Mouse (Mus musculus): Measurements from ENCODE around the gene Tnni2. TPM values are rescaled to one million over a fixed set of nuclear protein-coding genes. Genes with fewer than 3 reads are reported as not detected.
A peak's percentile ranks its signal among the peaks of the same experiment; 100 is the strongest.

Tnni2 gene
- polyA plus RNA-seq, 1 experiment from 2014 or later, result 3.2 TPM

- ATAC-seq (replicated peaks; ENCODE audit: low FRiP score, low TSS enrichment, low read depth), result no peak
- no peak overlapping the region for H3K4me3 ChIP-seq (ENCODE audit: low read depth, low read length)
- H3K27ac ChIP-seq (ENCODE audit: low read depth), result peak overlapping the region; percentile 99
- peaks cover 51% of the 10 kb centered on the region for H3K36me3 ChIP-seq (ENCODE audit: control insufficient read depth, insufficient read depth, low read length)
- no peak for DNase-seq (ENCODE audit: low spot score)
- H3K4me1 ChIP-seq (replicated peaks; ENCODE audit: control insufficient read depth, insufficient read depth, low read length), result peaks cover 61% of the 10 kb centered on the region
- WGBS, result 72% methylated on average over 12 of the region's 12 CpGs
- no peaks in the 10 kb centered on the region for H3K9me3 ChIP-seq (ENCODE audit: control insufficient read depth, low read length)
- H3K9ac ChIP-seq (ENCODE audit: low read length), result no peak overlapping the region
- H3K27me3 ChIP-seq (replicated peaks; ENCODE audit: control insufficient read depth, insufficient read depth, low read length), result no peaks in the 10 kb centered on the region
- H3K4me2 ChIP-seq (ENCODE audit: low read length), result no peak overlapping the region
These were observed 43.2 kb downstream of the Tnni2 start for GRCm38 (mm10) chr7:142484780-142485179.

DNA sequence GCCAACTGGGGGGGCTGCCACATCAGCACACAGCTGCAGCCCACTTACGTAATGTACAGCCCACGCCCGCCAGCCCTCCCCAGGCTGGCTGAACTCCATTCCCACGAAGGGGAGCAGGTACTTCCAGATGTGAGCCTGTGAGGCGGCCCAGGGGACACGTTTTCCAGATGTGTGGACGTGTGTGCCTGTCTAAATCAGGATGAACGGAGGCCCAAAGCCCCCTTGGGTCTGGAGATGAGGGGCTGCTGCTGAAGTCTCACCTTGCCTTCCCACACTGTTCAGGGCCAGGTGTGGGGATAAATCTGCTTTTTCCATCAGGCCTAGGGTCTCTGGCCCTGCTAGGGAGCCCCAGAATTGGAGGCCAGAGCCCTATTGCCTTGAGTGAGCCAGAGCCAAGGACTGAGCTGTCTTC is 45.1 kb downstream of the Tnni2 start:
- H3K27me3 ChIP-seq (replicated peaks; ENCODE audit: control insufficient read depth, insufficient read depth, low read length), result no peaks in the 10 kb centered on the region
- DNase-seq (ENCODE audit: low spot score) (no peak), ATAC-seq (replicated peaks; ENCODE audit: low FRiP score, low TSS enrichment, low read depth) (no peak)
- 65% methylated on average over 8 of the region's 8 CpGs for WGBS
- H3K4me3 ChIP-seq (ENCODE audit: low read depth, low read length), result no peak overlapping the region
- H3K4me1 ChIP-seq (replicated peaks; ENCODE audit: control insufficient read depth, insufficient read depth, low read length), result peaks cover 48% of the 10 kb centered on the region
- H3K36me3 ChIP-seq (ENCODE audit: control insufficient read depth, insufficient read depth, low read length), result peaks cover 69% of the 10 kb centered on the region
- no peaks in the 10 kb centered on the region for H3K9me3 ChIP-seq (ENCODE audit: control insufficient read depth, low read length)
- no peak overlapping the region for H3K4me2 ChIP-seq (ENCODE audit: low read length)
- H3K27ac ChIP-seq (ENCODE audit: low read depth), result peak overlapping the region; percentile 99
- no peak overlapping the region for H3K9ac ChIP-seq (ENCODE audit: low read length)

DNA sequence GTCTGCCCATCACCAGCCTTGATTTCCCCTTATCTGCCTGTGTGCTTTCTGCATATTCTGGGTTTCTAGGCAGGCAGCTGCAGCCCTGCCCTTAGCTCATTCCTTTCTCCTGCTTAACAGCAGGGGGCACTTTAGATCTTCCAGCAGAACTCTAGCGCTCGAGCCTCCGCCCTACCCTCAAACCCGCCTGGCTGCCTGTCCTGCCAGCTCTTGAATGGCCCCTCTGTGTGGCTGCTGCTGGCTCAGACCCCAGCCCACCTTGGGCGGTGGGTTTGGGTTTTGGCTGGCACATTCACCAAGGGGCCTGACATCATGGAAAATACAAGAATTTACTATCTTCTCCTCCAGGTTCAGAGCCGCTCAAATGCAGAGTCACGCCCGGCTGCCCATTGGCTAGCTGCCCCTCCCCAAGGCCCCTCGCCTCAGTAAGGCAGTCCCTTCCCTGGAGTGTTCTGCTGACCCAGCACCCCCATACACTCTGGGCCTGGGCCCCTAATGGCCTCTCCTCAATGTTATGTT is 45.8 kb downstream of the Tnni2 start:
- DNase-seq (ENCODE audit: low spot score), result peak; percentile 75
- 0 out of 2 replicates have a peak overlapping the region, but pooled peaks have one; percentile 0 for H3K4me2 ChIP-seq (ENCODE audit: low read length)
- H3K27ac ChIP-seq (ENCODE audit: low read depth), result peak overlapping the region; percentile 99
- WGBS, result 19% methylated on average over 9 of the region's 9 CpGs
- no peaks in the 10 kb centered on the region for H3K9me3 ChIP-seq (ENCODE audit: control insufficient read depth, low read length)
- peaks cover 41% of the 10 kb centered on the region for H3K4me1 ChIP-seq (replicated peaks; ENCODE audit: control insufficient read depth, insufficient read depth, low read length)
- H3K4me3 ChIP-seq (ENCODE audit: low read depth, low read length), result no peak overlapping the region
- peak overlapping the region; percentile 11; the same call in 1 of the 2 replicates for H3K9ac ChIP-seq (ENCODE audit: low read length)
- peaks cover 75% of the 10 kb centered on the region for H3K36me3 ChIP-seq (ENCODE audit: control insufficient read depth, insufficient read depth, low read length)
- peak; percentile 21; the same call in 1 of the 2 replicates for ATAC-seq (replicated peaks; ENCODE audit: low FRiP score, low TSS enrichment, low read depth)
- H3K27me3 ChIP-seq (replicated peaks; ENCODE audit: control insufficient read depth, insufficient read depth, low read length), result no peaks in the 10 kb centered on the region

DNA sequence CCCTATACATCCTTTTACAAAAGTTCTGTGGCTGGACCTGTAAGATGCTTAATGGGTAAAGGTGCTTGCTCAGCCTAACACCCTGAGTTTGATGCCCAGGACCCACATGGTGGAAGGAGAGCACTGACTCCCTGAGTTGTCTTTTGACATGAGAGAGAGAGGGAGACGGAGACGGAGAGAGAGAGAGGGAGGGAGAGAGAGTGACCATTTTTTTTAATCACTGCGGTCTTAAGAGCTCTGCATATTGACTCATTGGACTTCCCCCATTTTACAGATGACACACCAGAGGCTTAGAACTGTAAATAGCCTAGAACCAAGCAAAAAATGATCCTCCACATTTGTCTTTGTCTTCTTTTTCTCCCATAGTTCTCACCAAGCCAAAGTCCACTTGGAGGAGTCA is 46.4 kb downstream of the Tnni2 start:
- Histone ChIP-seq H3K27me3 (replicated peaks; ENCODE audit: control insufficient read depth, insufficient read depth, low read length) (no peaks in the 10 kb centered on the region), H3K4me1 (replicated peaks; ENCODE audit: control insufficient read depth, insufficient read depth, low read length) (peaks cover 35% of the 10 kb centered on the region), H3K36me3 (ENCODE audit: control insufficient read depth, insufficient read depth, low read length) (peaks cover 82% of the 10 kb centered on the region), H3K27ac (ENCODE audit: low read depth) (peak overlapping the region; percentile 99; the same call in 1 of the 2 replicates), H3K9me3 (ENCODE audit: control insufficient read depth, low read length) (no peaks in the 10 kb centered on the region), H3K9ac (ENCODE audit: low read length) (no peak overlapping the region), H3K4me2 (ENCODE audit: low read length) (no peak overlapping the region), H3K4me3 (ENCODE audit: low read depth, low read length) (no peak overlapping the region)
- 61% methylated on average over 3 of the region's 3 CpGs for WGBS
- no peak for DNase-seq (ENCODE audit: low spot score)
- ATAC-seq (replicated peaks; ENCODE audit: low FRiP score, low TSS enrichment, low read depth), result no peak

DNA sequence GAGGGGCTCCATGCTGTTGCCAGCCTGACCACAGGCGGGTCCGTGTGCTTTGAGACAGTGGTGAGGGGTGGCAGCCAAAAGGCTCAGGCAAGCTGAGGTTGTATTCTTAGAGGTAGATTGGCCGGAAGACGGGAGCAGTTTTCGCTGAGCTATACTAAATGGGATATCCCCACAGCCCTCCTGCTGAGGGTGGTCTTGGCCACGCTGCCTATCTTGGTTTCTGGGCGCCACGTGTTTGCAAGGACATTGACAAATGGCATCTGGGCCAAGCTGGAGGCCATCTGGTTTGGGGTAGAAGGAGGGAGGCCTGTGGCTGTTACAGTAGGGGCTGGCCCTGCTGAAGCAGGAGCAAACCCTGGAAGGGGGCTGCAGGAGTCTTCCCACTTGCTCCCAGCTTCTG is 51.9 kb downstream of the Tnni2 start:
- 52% methylated on average over 8 of the region's 8 CpGs for WGBS
- Histone ChIP-seq H3K4me1 (replicated peaks; ENCODE audit: control insufficient read depth, insufficient read depth, low read length) (0 out of 2 replicates have a peak, but pooled peaks cover 3% of the 10 kb centered on the region), H3K4me2 (ENCODE audit: low read length) (no peak overlapping the region), H3K27me3 (replicated peaks; ENCODE audit: control insufficient read depth, insufficient read depth, low read length) (no peaks in the 10 kb centered on the region), H3K4me3 (ENCODE audit: low read depth, low read length) (no peak overlapping the region), H3K36me3 (ENCODE audit: control insufficient read depth, insufficient read depth, low read length) (peaks cover 64% of the 10 kb centered on the region), H3K27ac (ENCODE audit: low read depth) (peak overlapping the region; percentile 6; the same call in 1 of the 2 replicates), H3K9ac (ENCODE audit: low read length) (0 out of 2 replicates have a peak overlapping the region, but pooled peaks have one; percentile 7), H3K9me3 (ENCODE audit: control insufficient read depth, low read length) (no peaks in the 10 kb centered on the region)
- no peak for ATAC-seq (replicated peaks; ENCODE audit: low FRiP score, low TSS enrichment, low read depth)
- no peak for DNase-seq (ENCODE audit: low spot score)

Other genes starting within 250 kb of the Tnni2 start
- not detected in 2 replicates for gene Krtap5-3, start 240.4 kb upstream of the Tnni2 start, polyA plus RNA-seq (2014; fragmentation: Nextera tagmentation; extraction: Ambion mirVana)
- not detected in 2 replicates for gene Gm7579, start 229.9 kb upstream of the Tnni2 start, polyA plus RNA-seq (2014; fragmentation: Nextera tagmentation; extraction: Ambion mirVana)
- not detected in 2 replicates for gene Krtap5-5, start 211.8 kb upstream of the Tnni2 start, polyA plus RNA-seq (2014; fragmentation: Nextera tagmentation; extraction: Ambion mirVana)
- not detected in 2 replicates for gene Gm40460, start 200.7 kb upstream of the Tnni2 start, polyA plus RNA-seq (2014; fragmentation: Nextera tagmentation; extraction: Ambion mirVana)
- not detected in 2 replicates for gene Gm2431, start 183.5 kb upstream of the Tnni2 start, polyA plus RNA-seq (2014; fragmentation: Nextera tagmentation; extraction: Ambion mirVana)
- gene Gm4559, start 167.4 kb upstream of the Tnni2 start, polyA plus RNA-seq (2014; fragmentation: Nextera tagmentation; extraction: Ambion mirVana), result not detected in 2 replicates
- gene Krtap5-1, start 144.7 kb upstream of the Tnni2 start, polyA plus RNA-seq (2014; fragmentation: Nextera tagmentation; extraction: Ambion mirVana), result 0.42 TPM in 1 of 2 replicates, not detected in the other
- not detected in 2 replicates for gene Krtap5-4, start 138.3 kb upstream of the Tnni2 start, polyA plus RNA-seq (2014; fragmentation: Nextera tagmentation; extraction: Ambion mirVana)
- 1.7 and 2.1 TPM in 2 replicates for gene Ifitm10, start 68.1 kb upstream of the Tnni2 start, polyA plus RNA-seq (2014; fragmentation: Nextera tagmentation; extraction: Ambion mirVana)
- gene Gm49369, start 59.1 kb upstream of the Tnni2 start, polyA plus RNA-seq (2014; fragmentation: Nextera tagmentation; extraction: Ambion mirVana), result 0.54 TPM in 1 of 2 replicates, not detected in the other
- gene Ctsd, start 53.8 kb upstream of the Tnni2 start, polyA plus RNA-seq (2014; fragmentation: Nextera tagmentation; extraction: Ambion mirVana), result 245 and 248 TPM in 2 replicates
- 1.6 and 3.8 TPM in 2 replicates for gene Syt8, start 7.0 kb upstream of the Tnni2 start, polyA plus RNA-seq (2014; fragmentation: Nextera tagmentation; extraction: Ambion mirVana)
- gene Lsp1, start 19.0 kb downstream of the Tnni2 start, polyA plus RNA-seq (2014; fragmentation: Nextera tagmentation; extraction: Ambion mirVana), result 145 and 153 TPM in 2 replicates
- 1.5 and 2.4 TPM in 2 replicates for gene Tnnt3, start 57.0 kb downstream of the Tnni2 start, polyA plus RNA-seq (2014; fragmentation: Nextera tagmentation; extraction: Ambion mirVana)
- 36.1 and 45.8 TPM in 2 replicates for gene Mrpl23, start 90.9 kb downstream of the Tnni2 start, polyA plus RNA-seq (2014; fragmentation: Nextera tagmentation; extraction: Ambion mirVana)
- gene Igf2, start 225.0 kb downstream of the Tnni2 start, polyA plus RNA-seq (2014; fragmentation: Nextera tagmentation; extraction: Ambion mirVana), result 960 and 1,030 TPM in 2 replicates
- 0.13 and 0.24 TPM in 2 replicates for gene Gm49394, start 228.1 kb downstream of the Tnni2 start, polyA plus RNA-seq (2014; fragmentation: Nextera tagmentation; extraction: Ambion mirVana)

Data from intestine, embryonic 14.5 days (tissue).